Mouse (Mus musculus) liver, adult 10 weeks (tissue): ENCODE data around the gene Otop3. TPM values are rescaled to one million over a fixed set of nuclear protein-coding genes. Genes with fewer than 3 reads are reported as not detected.

ENCODE experiments used
- polyA plus RNA-seq: library from polyadenylated mRNA; stranded (reverse); fragments of 350-450 nt; fragmentation: Illumina TruSeq; extraction: RNeasy Lipid Tissue Mini Kit (QIAGEN cat#74804); gene quantifications from one replicate; pipeline ENCODE4 v1.2.3, GENCODE M21; 2014; ENCODE audit warnings: low read depth, low replicate concordance

Otop3 gene
- polyA plus RNA-seq, result not detected

GRCm38 (mm10) chr11:115334531-115334930 is at the start of gene Otop3:
TSS of gene Otop3 (plus strand) at chr11:115334731.

GRCm38 (mm10) chr11:115297214-115297826 is 37.2 kb upstream of the Otop3 start, which contains the start of gene Fads6:
TSS of gene Fads6 (minus strand) at chr11:115297663.

GRCm38 (mm10) chr11:115306863-115307262 is 27.7 kb upstream of the Otop3 start, which contains the start of gene Otop2:
TSS of gene Otop2 (plus strand) at chr11:115307163.

GRCm38 (mm10) chr11:115321906-115322693 is 12.4 kb upstream of the Otop3 start, which contains the start of gene Ush1g:
TSS of gene Ush1g (minus strand) at chr11:115322041.

GRCm38 (mm10) chr11:115367395-115367944 is 32.9 kb downstream of the Otop3 start, which contains the start of gene Hid1:
TSS of gene Hid1 (minus strand) at chr11:115367756.

GRCm38 (mm10) chr11:115381743-115382539 is 47.4 kb downstream of the Otop3 start, which contains the start of gene Cdr2l:
TSS of gene Cdr2l (plus strand) at chr11:115381916.

Other genes with a start within 250 kb of the Otop3 start
- gene Rab37, start 243.3 kb upstream of the Otop3 start, polyA plus RNA-seq, result 0.16 TPM
- 0.69 TPM for gene Cd300lf, start 200.7 kb upstream of the Otop3 start, polyA plus RNA-seq
- gene Slc9a3r1, start 171.4 kb upstream of the Otop3 start, polyA plus RNA-seq, result 34.2 TPM
- 0.37 TPM for gene Tmem104, start 147.2 kb upstream of the Otop3 start, polyA plus RNA-seq
- gene Nat9, start 146.9 kb upstream of the Otop3 start, polyA plus RNA-seq, result 5.9 TPM
- gene Grin2c, start 67.5 kb upstream of the Otop3 start, polyA plus RNA-seq, result not detected
- gene Fdxr, start 57.7 kb upstream of the Otop3 start, polyA plus RNA-seq, result 3.3 TPM
- 31.3 TPM for gene Fads6, start 37.1 kb upstream of the Otop3 start, polyA plus RNA-seq
- not detected for gene Otop2, start 27.6 kb upstream of the Otop3 start, polyA plus RNA-seq
- gene Ush1g, start 12.7 kb upstream of the Otop3 start, polyA plus RNA-seq, result 0.11 TPM
- not detected for gene Hid1, start 33.0 kb downstream of the Otop3 start, polyA plus RNA-seq
- gene Cdr2l, start 47.2 kb downstream of the Otop3 start, polyA plus RNA-seq, result 0.19 TPM
- 22.2 TPM for gene Mrpl58, start 69.0 kb downstream of the Otop3 start, polyA plus RNA-seq
- 552 TPM for gene Atp5h, start 85.2 kb downstream of the Otop3 start, polyA plus RNA-seq
- 12.5 TPM for gene Kctd2, start 85.4 kb downstream of the Otop3 start, polyA plus RNA-seq
- not detected for gene Trim80, start 105.8 kb downstream of the Otop3 start, polyA plus RNA-seq
- gene Slc16a5, start 127.7 kb downstream of the Otop3 start, polyA plus RNA-seq, result 11.9 TPM
- 0.66 TPM for gene Armc7, start 140.9 kb downstream of the Otop3 start, polyA plus RNA-seq
- 1.8 TPM for gene Nt5c, start 157.1 kb downstream of the Otop3 start, polyA plus RNA-seq
- gene Jpt1, start 179.7 kb downstream of the Otop3 start, polyA plus RNA-seq, result 4.8 TPM
- 336 TPM for gene Sumo2, start 201.5 kb downstream of the Otop3 start, polyA plus RNA-seq
- 17.0 TPM for gene Nup85, start 229.7 kb downstream of the Otop3 start, polyA plus RNA-seq